In the genomic region with DNA sequence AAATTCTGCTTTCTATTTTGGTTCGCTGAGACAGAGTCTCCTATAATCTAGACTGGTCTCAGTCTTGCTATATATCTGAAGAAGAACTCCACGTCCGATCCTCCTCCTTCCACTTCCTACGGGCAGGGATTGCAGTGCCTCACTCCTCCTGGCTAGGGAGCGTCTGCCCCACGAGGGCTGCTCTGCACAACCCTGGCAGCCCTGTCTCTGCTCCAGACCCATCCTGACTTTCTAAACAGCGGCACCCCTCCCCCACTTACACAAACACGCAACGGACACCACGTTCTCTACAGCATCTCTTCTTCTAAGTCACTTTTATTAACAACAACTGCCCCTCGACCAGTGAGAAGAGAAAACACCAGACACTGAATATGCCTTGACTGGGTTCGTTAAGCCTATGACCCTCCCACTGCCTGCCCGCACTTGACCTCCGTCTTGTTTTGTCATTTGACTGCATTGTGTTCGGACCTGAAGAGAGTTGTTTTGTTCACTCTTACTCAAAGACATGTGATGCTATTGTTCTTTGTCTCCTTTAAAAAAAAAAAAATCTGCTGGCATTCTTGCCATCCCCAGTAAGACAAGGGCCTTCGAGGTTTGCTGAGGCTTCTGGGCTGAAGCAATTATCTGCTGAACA, we compare ENCODE assay signal across 11 mouse cellular contexts.
DNase-seq lines count a peak whose midpoint lies in the region; ATAC-seq and TF ChIP-seq lines count a peak whose summit lies in the region.
"Had no signal": no experiment of that assay in that cellular context is flagged by ENCODE, and none has a peak within 500 bp of the region (broad histone marks: within the 10 kb centered on the region; RNA-seq: fewer than 3 reads in every experiment).

No protein-coding gene starts in this region.

- no peak overlapping the region for H3K27ac ChIP-seq in forebrain, embryonic 12.5 days
- no peak overlapping the region for H3K27ac ChIP-seq in forebrain, postnatal 0 days (ENCODE audit: low read depth, low read length)
- peak overlapping the region; percentile 69 for H3K27ac ChIP-seq in kidney, embryonic 15.5 days
- no peak overlapping the region for H3K27ac ChIP-seq in kidney, adult 2 months (ENCODE audit: insufficient read depth, low read depth, low read length)
- H3K27ac ChIP-seq in stomach, embryonic 15.5 days = no peak overlapping the region
- no peak overlapping the region for H3K27ac ChIP-seq in stomach, postnatal 0 days (replicated peaks)

- no peak for TF ChIP-seq CTCF in forebrain, postnatal 0 days (IDR thresholded peaks at IDR 0.05; ENCODE audit: low read depth)
- no peak for TF ChIP-seq CTCF in kidney, adult 2 months (conservative IDR thresholded peaks at IDR 0.05; ENCODE audit: insufficient read depth, insufficient read length, low read depth, low read length)
- no peak for TF ChIP-seq CTCF in stomach, postnatal 0 days (IDR thresholded peaks at IDR 0.05; ENCODE audit: low read depth)

- peak overlapping the region; percentile 8; the same call in 1 of the 2 replicates for H3K4me2 ChIP-seq in forebrain, embryonic 12.5 days
- no peak overlapping the region for H3K4me2 ChIP-seq in forebrain, postnatal 0 days (ENCODE audit: low read depth)
- H3K4me2 ChIP-seq in kidney, embryonic 15.5 days = peak overlapping the region; percentile 42
- H3K4me2 ChIP-seq in stomach, embryonic 15.5 days = no peak overlapping the region
- no peak overlapping the region for H3K4me2 ChIP-seq in stomach, postnatal 0 days (replicated peaks; ENCODE audit: low read depth)

- no peaks in the 10 kb centered on the region for H3K36me3 ChIP-seq in forebrain, embryonic 12.5 days (replicated peaks)
- H3K36me3 ChIP-seq in forebrain, postnatal 0 days (ENCODE audit: insufficient read depth) = no peaks in the 10 kb centered on the region
- no peaks in the 10 kb centered on the region for H3K36me3 ChIP-seq in kidney, embryonic 15.5 days
- no peaks in the 10 kb centered on the region for H3K36me3 ChIP-seq in kidney, adult 2 months (ENCODE audit: control insufficient read depth, insufficient read depth, low read length)
- H3K36me3 ChIP-seq in stomach, embryonic 15.5 days = no peaks in the 10 kb centered on the region
- H3K36me3 ChIP-seq in stomach, postnatal 0 days (ENCODE audit: control insufficient read depth, insufficient read depth, low read length) = no peaks in the 10 kb centered on the region

- no peak for ATAC-seq in forebrain, embryonic 12.5 days (ENCODE audit: low FRiP score)
- no peak for ATAC-seq in forebrain, postnatal 0 days
- peak; percentile 60; the same call in 1 of the 2 replicates for ATAC-seq in kidney, embryonic 15.5 days (replicated peaks; ENCODE audit: low FRiP score)
- ATAC-seq in stomach, embryonic 15.5 days (ENCODE audit: insufficient read depth, low FRiP score, low read depth) = 0 out of 2 replicates have a peak, but pooled peaks have one; percentile 14
- ATAC-seq in stomach, postnatal 0 days (ENCODE audit: low FRiP score, low TSS enrichment) = no peak

- H3K9me3 ChIP-seq in forebrain, embryonic 12.5 days = no peaks in the 10 kb centered on the region
- H3K9me3 ChIP-seq in forebrain, postnatal 0 days (ENCODE audit: low read length) = no peaks in the 10 kb centered on the region
- H3K9me3 ChIP-seq in kidney, embryonic 15.5 days (replicated peaks) = no peaks in the 10 kb centered on the region
- no peaks in the 10 kb centered on the region for H3K9me3 ChIP-seq in stomach, embryonic 15.5 days
- no peaks in the 10 kb centered on the region for H3K9me3 ChIP-seq in stomach, postnatal 0 days (ENCODE audit: control insufficient read depth, low read length)

- peaks cover 47% of the 10 kb centered on the region for H3K4me1 ChIP-seq in forebrain, embryonic 12.5 days
- H3K4me1 ChIP-seq in forebrain, postnatal 0 days (ENCODE audit: insufficient read depth) = peaks cover 6% of the 10 kb centered on the region
- peaks cover 23% of the 10 kb centered on the region for H3K4me1 ChIP-seq in kidney, embryonic 15.5 days
- peaks cover 6% of the 10 kb centered on the region; the same call in 1 of the 2 replicates for H3K4me1 ChIP-seq in kidney, adult 2 months (ENCODE audit: control insufficient read depth, insufficient read depth, low read length)
- H3K4me1 ChIP-seq in stomach, embryonic 15.5 days = no peaks in the 10 kb centered on the region
- no peaks in the 10 kb centered on the region for H3K4me1 ChIP-seq in stomach, postnatal 0 days (replicated peaks; ENCODE audit: control insufficient read depth, insufficient read depth)

- no peak overlapping the region for H3K9ac ChIP-seq in forebrain, embryonic 12.5 days
- no peak overlapping the region for H3K9ac ChIP-seq in forebrain, postnatal 0 days
- no peak overlapping the region for H3K9ac ChIP-seq in kidney, embryonic 15.5 days
- H3K9ac ChIP-seq in stomach, embryonic 15.5 days = no peak overlapping the region
- H3K9ac ChIP-seq in stomach, postnatal 0 days (ENCODE audit: low read length) = no peak overlapping the region

- H3K27me3 ChIP-seq in forebrain, embryonic 12.5 days = peaks cover 16% of the 10 kb centered on the region; the same call in 1 of the 2 replicates
- H3K27me3 ChIP-seq in forebrain, postnatal 0 days (ENCODE audit: insufficient read depth, low read length) = no peaks in the 10 kb centered on the region
- no peaks in the 10 kb centered on the region for H3K27me3 ChIP-seq in kidney, embryonic 15.5 days
- H3K27me3 ChIP-seq in kidney, adult 2 months (replicated peaks; ENCODE audit: control insufficient read depth, insufficient read depth, low read length) = no peaks in the 10 kb centered on the region
- H3K27me3 ChIP-seq in stomach, embryonic 15.5 days (replicated peaks) = no peaks in the 10 kb centered on the region
- no peaks in the 10 kb centered on the region for H3K27me3 ChIP-seq in stomach, postnatal 0 days (ENCODE audit: control insufficient read depth, insufficient read depth, low read length)

- DNase-seq in forebrain, postnatal 0 days = no peak
- no peak for DNase-seq in kidney, adult 2 months
- no peak for DNase-seq in stomach, postnatal 0 days (ENCODE audit: low spot score)
- DNase-seq in retina, embryonic 14.5 days (ENCODE audit: low spot score) = peak; percentile 63
- no peak for DNase-seq in adrenal gland, adult 18-20 months (ENCODE audit: low spot score in 2 of 2)
- DNase-seq: adrenal gland, postnatal 25 days; cerebellum, postnatal 36 days; lung, adult 18-20 months had no signal

- 39% methylated on average over 16 of the region's 16 CpGs for WGBS in forebrain, embryonic 12.5 days
- 40% methylated on average over 16 of the region's 16 CpGs for WGBS in forebrain, postnatal 0 days
- WGBS in kidney, embryonic 15.5 days = 23% methylated on average over 16 of the region's 16 CpGs
- 36% methylated on average over 16 of the region's 16 CpGs for WGBS in kidney, adult 2 months
- WGBS in stomach, embryonic 15.5 days = 57% methylated on average over 16 of the region's 16 CpGs
- 57% methylated on average over 16 of the region's 16 CpGs for WGBS in stomach, postnatal 0 days

- no peak for TF ChIP-seq EP300 in stomach, postnatal 0 days (optimal IDR thresholded peaks at IDR 0.05)

- no peak overlapping the region for H3K4me3 ChIP-seq in forebrain, embryonic 12.5 days (replicated peaks)
- no peak overlapping the region for H3K4me3 ChIP-seq in forebrain, postnatal 0 days (ENCODE audit: low read depth, low read length)
- no peak overlapping the region for H3K4me3 ChIP-seq in kidney, embryonic 15.5 days (replicated peaks)
- no peak overlapping the region for H3K4me3 ChIP-seq in kidney, adult 2 months (ENCODE audit: insufficient read depth, low read depth, low read length)
- H3K4me3 ChIP-seq in stomach, embryonic 15.5 days (replicated peaks) = no peak overlapping the region
- no peak overlapping the region for H3K4me3 ChIP-seq in stomach, postnatal 0 days (ENCODE audit: low read depth, low read length)

- no peak for TF ChIP-seq POLR2A in kidney, adult 2 months (IDR thresholded peaks at IDR 0.05; ENCODE audit: low read depth, low read length)

Comparison
In these comparisons a context has a peak if more than half of its experiments do, and no peak if none do; other contexts are left out.
1. ATAC-seq: peak in kidney, embryonic 15.5 days (single experiment) and stomach, embryonic 15.5 days (single experiment); none in forebrain, embryonic 12.5 days (single experiment), forebrain, postnatal 0 days (single experiment) and stomach, postnatal 0 days (single experiment).
2. H3K4me2 ChIP-seq: peak in forebrain, embryonic 12.5 days (single experiment) and kidney, embryonic 15.5 days (single experiment); none in forebrain, postnatal 0 days (single experiment), stomach, embryonic 15.5 days (single experiment) and stomach, postnatal 0 days (single experiment).